Mouse (Mus musculus): ENCODE data around the gene Tmem175. TPM values are rescaled to one million over a fixed set of nuclear protein-coding genes. Genes with fewer than 3 reads are reported as not detected.
"Not testable (repeated sequence)": the region's sequence is repeated elsewhere in the genome, so short reads cannot be mapped to it uniquely, and the experiment has no call there.

Tmem175 gene
- total RNA-seq (2021), result 19.5 and 22.3 TPM in 2 replicates
- long read RNA-seq, experiment 1, transcript Tmem175-201 (11 exons, 3,956 nt), result major isoform, 30 of 51 reads
- long read RNA-seq, experiment 1, transcript Tmem175-203 (11 exons, 1,811 nt), result minor isoform, 8 of 51 reads
- long read RNA-seq, experiment 1, partial matches to known transcripts, result 5 of 51 reads
- long read RNA-seq, experiment 1, other reads (novel, unspliced or antisense), result 8 of 51 reads
- long read RNA-seq, experiment 2, transcript Tmem175-201 (11 exons, 3,956 nt), result major isoform, 11 of 25 reads
- long read RNA-seq, experiment 2, partial matches to known transcripts, result 8 of 25 reads
- long read RNA-seq, experiment 2, other reads (novel, unspliced or antisense), result 2 of 25 reads

GRCm38 (mm10) chr5:108629634-108630483 is at the start of gene Tmem175, which contains the start of gene Gak:
Tmem175 (plus strand) TSS chr5:108629770.
Gak (minus strand) TSS chr5:108629755.
- DNase-seq, result peak; percentile 95

GRCm38 (mm10) chr5:108581361-108581891 is 48.1 kb upstream of the Tmem175 start:
- no peak for DNase-seq

GRCm38 (mm10) chr5:108599923-108600322 is 29.6 kb upstream of the Tmem175 start:
- DNase-seq, result no peak

GRCm38 (mm10) chr5:108602537-108602936 is 27.0 kb upstream of the Tmem175 start:
- no peak for DNase-seq

GRCm38 (mm10) chr5:108610426-108610825 is 19.1 kb upstream of the Tmem175 start:
- no peak for DNase-seq

- no peak for DNase-seq
These were observed 7.7 kb upstream of the Tmem175 start for GRCm38 (mm10) chr5:108621870-108622269.

- no peak for DNase-seq
These were observed 3.4 kb upstream of the Tmem175 start for GRCm38 (mm10) chr5:108626050-108626660.

- DNase-seq, result no peak
These were observed 508 bp upstream of the Tmem175 start for GRCm38 (mm10) chr5:108628891-108629633.

GRCm38 (mm10) chr5:108633676-108634075 is 4.1 kb downstream of the Tmem175 start:
- DNase-seq, result no peak

GRCm38 (mm10) chr5:108634088-108634487 is 4.5 kb downstream of the Tmem175 start:
- DNase-seq, result not testable (repeated sequence)

GRCm38 (mm10) chr5:108636172-108636571 is 6.6 kb downstream of the Tmem175 start:
- no peak for DNase-seq

GRCm38 (mm10) chr5:108643674-108644073 is 14.1 kb downstream of the Tmem175 start:
- no peak for DNase-seq

- no peak for DNase-seq
These were observed 16.2 kb downstream of the Tmem175 start for GRCm38 (mm10) chr5:108645651-108646342.

- DNase-seq, result no peak
These were observed 16.7 kb downstream of the Tmem175 start for GRCm38 (mm10) chr5:108646343-108646660.

GRCm38 (mm10) chr5:108647311-108647710 is 17.7 kb downstream of the Tmem175 start:
- no peak for DNase-seq

GRCm38 (mm10) chr5:108647820-108648465 is 18.4 kb downstream of the Tmem175 start:
- no peak for DNase-seq

GRCm38 (mm10) chr5:108648937-108649576 is 19.5 kb downstream of the Tmem175 start:
- DNase-seq, result no peak

- DNase-seq, result no peak
These were observed 20.8 kb downstream of the Tmem175 start for GRCm38 (mm10) chr5:108650341-108650740.

- no peak for DNase-seq
These were observed 21.7 kb downstream of the Tmem175 start for GRCm38 (mm10) chr5:108651136-108651720.

GRCm38 (mm10) chr5:108651823-108652222 is 22.3 kb downstream of the Tmem175 start:
- peak; percentile 69 for DNase-seq
